Mouse (Mus musculus) cerebellum, adult 11-12 months (tissue): ENCODE results near the gene Pstpip1.

ENCODE experiments used
- DNase-seq: peaks from one replicate; pipeline ENCODE4 v3.0.0; 2022

The Pstpip1 gene

DNA sequence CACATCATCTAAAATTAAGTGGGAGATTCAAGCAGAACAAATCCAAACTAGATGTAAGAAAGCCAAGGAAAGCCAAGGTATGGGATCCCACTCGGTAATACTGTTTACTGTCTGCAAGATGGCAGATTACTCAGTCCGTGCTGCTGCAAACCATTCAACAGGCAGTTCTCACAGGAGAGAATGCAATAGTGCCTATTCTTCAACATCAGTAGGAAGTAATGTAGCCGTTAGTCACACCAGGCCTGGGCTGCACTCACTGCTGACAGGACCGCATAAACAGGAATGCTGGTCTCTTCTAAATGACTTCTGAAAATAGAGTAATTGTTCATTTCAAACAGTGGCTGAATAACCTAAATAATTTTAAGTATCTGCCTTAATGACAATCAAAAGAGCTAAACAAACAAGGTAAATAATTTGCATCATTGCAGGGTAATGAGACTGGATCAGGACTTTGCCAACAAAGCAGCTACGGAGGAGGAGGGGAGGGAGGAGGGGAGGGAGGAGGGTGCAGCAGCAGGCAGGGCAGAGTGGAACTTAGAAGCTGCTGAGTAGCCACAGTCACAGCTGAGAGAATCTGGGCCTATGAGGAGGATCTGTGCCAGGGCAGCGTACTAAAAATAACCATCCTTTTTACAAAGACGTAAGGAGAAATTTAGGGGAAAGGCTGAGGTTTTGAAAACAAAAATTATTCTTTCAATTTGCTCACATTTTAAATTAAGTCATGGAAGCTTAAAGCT, 62.2 kb downstream of the Pstpip1 start:
- DNase-seq = no peak

- no peak for DNase-seq
Observed at GRCm38 (mm10) chr9:56152482-56153007, 62.8 kb downstream of the Pstpip1 start.

DNA sequence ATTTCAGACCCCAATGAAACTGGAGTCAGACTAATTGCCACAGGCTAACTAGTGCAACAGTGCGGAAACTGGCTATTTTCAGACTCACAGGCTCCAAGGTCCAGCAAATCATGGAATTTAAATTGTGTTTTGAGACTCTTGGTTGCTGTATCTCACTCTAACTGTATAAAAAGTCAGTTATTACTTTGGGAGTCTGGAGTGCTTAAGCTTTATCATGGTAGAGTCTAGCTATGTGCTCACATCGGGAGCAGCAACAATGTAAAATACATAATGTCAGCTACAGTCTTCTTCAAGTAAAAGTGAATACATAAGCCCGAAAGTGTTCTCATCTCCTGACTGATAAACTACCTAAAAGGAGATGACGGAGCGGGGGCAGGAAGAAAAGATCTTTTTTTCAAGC, 64.8 kb downstream of the Pstpip1 start:
- no peak for DNase-seq

- DNase-seq = no peak
Observed at GRCm38 (mm10) chr9:56158077-56158476, 68.3 kb downstream of the Pstpip1 start.

DNA sequence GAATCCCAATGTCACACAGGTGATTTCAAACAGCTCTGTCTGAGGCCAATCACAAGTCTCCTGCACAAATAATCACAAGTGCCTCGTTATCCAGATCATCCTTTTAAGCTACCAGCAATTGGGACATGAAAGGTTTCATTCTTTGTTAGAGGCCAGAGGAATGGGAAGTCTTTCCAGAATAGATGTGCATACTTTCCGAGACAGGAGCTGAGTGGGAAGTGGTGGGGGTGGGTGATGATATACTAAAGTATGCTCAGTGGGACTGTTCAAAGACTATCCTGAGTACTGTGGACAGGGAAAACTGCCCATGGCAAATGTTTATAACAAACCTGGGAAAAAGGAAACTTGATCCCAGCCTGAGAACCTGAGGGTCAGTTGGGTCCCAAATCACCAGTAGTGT, 69.7 kb downstream of the Pstpip1 start:
- DNase-seq = no peak

GRCm38 (mm10) chr9:56160341-56161141, 70.8 kb downstream of the Pstpip1 start:
- peak; percentile 89 for DNase-seq

- DNase-seq = no peak
Observed at GRCm38 (mm10) chr9:56165377-56165776, 75.6 kb downstream of the Pstpip1 start, which contains the start of gene Tspan3. TSS of gene Tspan3 (minus strand) at chr9:56165477.

- no peak for DNase-seq
Observed at GRCm38 (mm10) chr9:56166161-56166560, 76.4 kb downstream of the Pstpip1 start.

DNA sequence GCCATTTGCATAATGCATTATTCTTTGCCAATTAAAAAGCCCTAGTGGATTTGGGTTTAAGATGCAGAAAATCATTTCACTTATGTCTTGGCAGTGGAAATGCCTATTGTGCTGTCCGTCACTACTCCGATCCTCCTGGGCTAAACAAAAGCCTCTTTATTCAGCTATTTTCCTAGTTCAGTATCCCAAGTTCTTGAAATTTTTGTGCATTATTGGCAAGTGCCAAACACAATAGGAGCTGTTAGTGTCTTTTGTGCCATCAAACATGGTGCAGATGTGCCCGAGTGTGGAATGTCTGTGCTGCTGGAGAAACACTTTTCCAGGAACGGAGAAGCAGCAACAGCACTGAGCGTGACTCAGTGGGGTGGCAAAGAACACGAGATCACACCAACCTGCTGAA, 77.9 kb downstream of the Pstpip1 start:
- DNase-seq = no peak

GRCm38 (mm10) chr9:56175316-56175715, 85.6 kb downstream of the Pstpip1 start:
- DNase-seq = no peak

GRCm38 (mm10) chr9:56177354-56177753, 87.6 kb downstream of the Pstpip1 start:
- no peak for DNase-seq
